Mouse (Mus musculus) cerebellum, adult 2 months (tissue): Measurements from ENCODE around the gene Hnrnpul2.

Experiments
- CTCF ChIP-seq: fragments of 200-500 bp; IDR thresholded peaks from 2 replicates; pipeline ENCODE4 v1.5.1; 2011; ENCODE audit warnings: low read depth, mild to moderate bottlenecking, control low read depth, low read length, moderate library complexity, borderline replicate concordance; ENCODE audit not compliant: insufficient read depth
- POLR2A ChIP-seq: fragments of 200-500 bp; IDR thresholded peaks from 2 replicates; pipeline ENCODE4 v1.6.1; 2011; ENCODE audit warnings: low read length, control low read depth, borderline replicate concordance; ENCODE audit not compliant: insufficient read depth

DNA sequence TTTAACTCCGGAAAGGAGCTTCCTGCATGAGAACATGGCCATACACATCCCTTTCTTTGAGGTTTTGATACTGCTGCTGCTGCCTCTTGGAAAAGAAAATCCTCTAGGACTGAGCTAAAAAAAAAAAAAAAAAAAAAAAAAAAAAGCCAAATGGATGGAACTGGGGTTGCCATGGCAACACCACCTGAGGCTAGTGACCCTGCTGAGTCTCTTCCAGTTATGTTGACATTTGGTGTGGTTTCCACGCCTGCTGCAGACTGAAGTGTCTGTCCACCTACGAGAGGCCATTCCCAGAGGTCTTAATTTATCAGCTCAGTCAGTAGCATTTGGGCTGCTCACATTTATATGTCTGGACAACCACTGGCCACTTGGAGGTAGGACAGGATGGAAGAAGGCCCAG, 31.3 kb upstream of the Hnrnpul2 start:
- TF ChIP-seq CTCF (no peak), POLR2A (no peak)
